Mouse (Mus musculus): ENCODE measurements around the gene Nae1. TPM values are rescaled to one million over a fixed set of nuclear protein-coding genes. Genes with fewer than 3 reads are reported as not detected.

Nae1 gene
- total and polyA plus RNA-seq, 3 experiments = 39.2 to 41.9 TPM; not detected in 1

Other genes with a start within 250 kb of the Nae1 start
- not detected in 2 replicates for gene Cmtm2a, start 241.5 kb downstream of the Nae1 start, total RNA-seq (2012; rRNA removed)
- gene Cmtm2a, start 241.5 kb downstream of the Nae1 start, polyA plus RNA-seq (2012; ENCODE audit: insufficient read depth in 1 of 2, insufficient read length in 2 of 2, low read depth in 1 of 2, low replicate concordance in 2 of 2, missing spikeins in 1 of 2) = not detected
- not detected in 2 replicates for gene Gm45711, start 224.6 kb downstream of the Nae1 start, total RNA-seq (2012; rRNA removed)
- gene Gm45711, start 224.6 kb downstream of the Nae1 start, polyA plus RNA-seq (2012; ENCODE audit: insufficient read depth in 1 of 2, insufficient read length in 2 of 2, low read depth in 1 of 2, low replicate concordance in 2 of 2, missing spikeins in 1 of 2) = not detected
- not detected in 2 replicates for gene Cmtm1, start 224.5 kb downstream of the Nae1 start, total RNA-seq (2012; rRNA removed)
- not detected for gene Cmtm1, start 224.5 kb downstream of the Nae1 start, polyA plus RNA-seq (2012; ENCODE audit: insufficient read depth in 1 of 2, insufficient read length in 2 of 2, low read depth in 1 of 2, low replicate concordance in 2 of 2, missing spikeins in 1 of 2)
- gene Gm11020, start 213.1 kb downstream of the Nae1 start, total RNA-seq (2012; rRNA removed) = not detected in 2 replicates
- gene Gm11020, start 213.1 kb downstream of the Nae1 start, polyA plus RNA-seq (2012; ENCODE audit: insufficient read depth in 1 of 2, insufficient read length in 2 of 2, low read depth in 1 of 2, low replicate concordance in 2 of 2, missing spikeins in 1 of 2) = not detected
- gene Cmtm2b, start 212.4 kb downstream of the Nae1 start, total RNA-seq (2012; rRNA removed) = not detected in 2 replicates
- gene Cmtm2b, start 212.4 kb downstream of the Nae1 start, polyA plus RNA-seq (2012; ENCODE audit: insufficient read depth in 1 of 2, insufficient read length in 2 of 2, low read depth in 1 of 2, low replicate concordance in 2 of 2, missing spikeins in 1 of 2) = not detected
- 13.2 and 17.9 TPM in 2 replicates for gene Cmtm3, start 195.2 kb downstream of the Nae1 start, total RNA-seq (2012; rRNA removed)
- gene Cmtm3, start 195.2 kb downstream of the Nae1 start, polyA plus RNA-seq (2012; ENCODE audit: insufficient read depth in 1 of 2, insufficient read length in 2 of 2, low read depth in 1 of 2, low replicate concordance in 2 of 2, missing spikeins in 1 of 2) = 10 to 100 TPM in 1 of 2 experiments, not detected in 1; 56.3 TPM
- gene Cmtm4, start 138.8 kb downstream of the Nae1 start, total RNA-seq (2012; rRNA removed) = 6.4 and 6.5 TPM in 2 replicates
- 10 to 100 TPM; 12.0 to 31.1 TPM for gene Cmtm4, start 138.8 kb downstream of the Nae1 start, polyA plus RNA-seq (2012; ENCODE audit: insufficient read depth in 1 of 2, insufficient read length in 2 of 2, low read depth in 1 of 2, low replicate concordance in 2 of 2, missing spikeins in 1 of 2)
- gene Dync1li2, start 91.6 kb downstream of the Nae1 start, total RNA-seq (2012; rRNA removed) = 19.3 and 22.4 TPM in 2 replicates
- gene Dync1li2, start 91.6 kb downstream of the Nae1 start, polyA plus RNA-seq (2012; ENCODE audit: insufficient read depth in 1 of 2, insufficient read length in 2 of 2, low read depth in 1 of 2, low replicate concordance in 2 of 2, missing spikeins in 1 of 2) = 10 to 100 TPM in 1 of 2 experiments, not detected in 1; 23.8 TPM
- gene Terb1, start 24.7 kb downstream of the Nae1 start, total RNA-seq (2012; rRNA removed) = not detected in 2 replicates
- gene Terb1, start 24.7 kb downstream of the Nae1 start, polyA plus RNA-seq (2012; ENCODE audit: insufficient read depth in 1 of 2, insufficient read length in 2 of 2, low read depth in 1 of 2, low replicate concordance in 2 of 2, missing spikeins in 1 of 2) = not detected
- 2.9 and 3.1 TPM in 2 replicates for gene Car7, start 52 bp upstream of the Nae1 start, total RNA-seq (2012; rRNA removed)
- 1 to 10 TPM in 1 of 2 experiments, not detected in 1; 2.4 TPM for gene Car7, start 52 bp upstream of the Nae1 start, polyA plus RNA-seq (2012; ENCODE audit: insufficient read depth in 1 of 2, insufficient read length in 2 of 2, low read depth in 1 of 2, low replicate concordance in 2 of 2, missing spikeins in 1 of 2)
- 12.2 and 12.3 TPM in 2 replicates for gene Pdp2, start 56.8 kb upstream of the Nae1 start, total RNA-seq (2012; rRNA removed)
- 10 to 100 TPM in 1 of 2 experiments, not detected in 1; 12.4 TPM for gene Pdp2, start 56.8 kb upstream of the Nae1 start, polyA plus RNA-seq (2012; ENCODE audit: insufficient read depth in 1 of 2, insufficient read length in 2 of 2, low read depth in 1 of 2, low replicate concordance in 2 of 2, missing spikeins in 1 of 2)
- gene Cdh16, start 89.8 kb upstream of the Nae1 start, total RNA-seq (2012; rRNA removed) = not detected in 2 replicates
- under 1 TPM in 1 of 2 experiments, not detected in 1; 0.45 TPM for gene Cdh16, start 89.8 kb upstream of the Nae1 start, polyA plus RNA-seq (2012; ENCODE audit: insufficient read depth in 1 of 2, insufficient read length in 2 of 2, low read depth in 1 of 2, low replicate concordance in 2 of 2, missing spikeins in 1 of 2)
- gene Rrad, start 96.7 kb upstream of the Nae1 start, total RNA-seq (2012; rRNA removed) = 8.9 and 9.0 TPM in 2 replicates
- gene Rrad, start 96.7 kb upstream of the Nae1 start, polyA plus RNA-seq (2012; ENCODE audit: insufficient read depth in 1 of 2, insufficient read length in 2 of 2, low read depth in 1 of 2, low replicate concordance in 2 of 2, missing spikeins in 1 of 2) = 1 to 10 TPM in 1 of 2 experiments, not detected in 1; 9.4 TPM
- 78.7 and 82.4 TPM in 2 replicates for gene Ciao2b, start 107.3 kb upstream of the Nae1 start, total RNA-seq (2012; rRNA removed)
- gene Ciao2b, start 107.3 kb upstream of the Nae1 start, polyA plus RNA-seq (2012; ENCODE audit: insufficient read depth in 1 of 2, insufficient read length in 2 of 2, low read depth in 1 of 2, low replicate concordance in 2 of 2, missing spikeins in 1 of 2) = 100 to 1,000 TPM in 1 of 2 experiments, not detected in 1; 110 TPM
- not detected in 2 replicates for gene Ces2a, start 199.4 kb upstream of the Nae1 start, total RNA-seq (2012; rRNA removed)
- gene Ces2a, start 199.4 kb upstream of the Nae1 start, polyA plus RNA-seq (2012; ENCODE audit: insufficient read depth in 1 of 2, insufficient read length in 2 of 2, low read depth in 1 of 2, low replicate concordance in 2 of 2, missing spikeins in 1 of 2) = not detected

Measured in MEL (cell line).